Mouse (Mus musculus) thymus, postnatal 4 days (tissue): Measurements from ENCODE around the gene Angptl4.
"Not testable (repeated sequence)": the region's sequence is repeated elsewhere in the genome, so short reads cannot be mapped to it uniquely, and the experiment has no call there.

Experiments used
- DNase-seq: peaks from one replicate; pipeline ENCODE4 v3.0.0; 2021

Angptl4 gene

DNA sequence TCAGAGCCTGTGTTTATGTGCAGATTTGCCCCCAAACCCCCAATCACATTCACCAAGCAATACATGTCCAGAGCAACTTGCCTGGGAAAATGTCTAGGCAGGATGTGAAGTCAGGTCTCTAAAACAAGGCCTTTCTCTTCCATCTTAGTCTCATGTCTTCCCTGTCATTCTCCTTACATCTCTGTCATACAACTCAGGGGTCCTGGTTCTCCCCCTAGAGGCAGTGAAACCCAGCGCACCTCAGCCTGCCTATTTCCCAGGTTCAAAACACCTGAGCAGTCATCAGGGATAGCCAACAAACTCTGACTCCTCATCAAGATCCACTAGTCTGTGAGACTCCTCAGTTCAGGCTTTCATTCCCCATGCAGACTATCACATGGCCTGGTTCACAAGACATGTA is 27.0 kb downstream of the Angptl4 start:
- DNase-seq = peak; percentile 47

DNA sequence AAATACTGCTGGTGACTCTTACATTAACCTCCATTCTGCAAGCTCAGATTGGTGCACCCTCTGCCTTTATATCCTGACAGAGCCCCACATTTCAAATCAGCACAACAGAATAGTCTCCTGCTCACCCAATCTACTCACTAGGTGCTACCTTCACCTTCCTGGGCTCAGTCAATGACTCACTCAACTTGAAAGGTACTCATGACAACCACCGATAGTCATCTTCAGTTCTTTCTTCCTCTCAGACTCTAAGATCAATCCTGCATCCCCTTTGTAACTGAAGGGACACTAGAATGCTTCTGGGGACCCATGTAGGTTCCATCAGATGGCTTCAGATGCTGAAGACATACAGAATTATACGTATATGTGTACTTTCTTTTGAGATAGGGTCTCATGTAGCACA is 29.3 kb downstream of the Angptl4 start:
- no peak for DNase-seq

DNA sequence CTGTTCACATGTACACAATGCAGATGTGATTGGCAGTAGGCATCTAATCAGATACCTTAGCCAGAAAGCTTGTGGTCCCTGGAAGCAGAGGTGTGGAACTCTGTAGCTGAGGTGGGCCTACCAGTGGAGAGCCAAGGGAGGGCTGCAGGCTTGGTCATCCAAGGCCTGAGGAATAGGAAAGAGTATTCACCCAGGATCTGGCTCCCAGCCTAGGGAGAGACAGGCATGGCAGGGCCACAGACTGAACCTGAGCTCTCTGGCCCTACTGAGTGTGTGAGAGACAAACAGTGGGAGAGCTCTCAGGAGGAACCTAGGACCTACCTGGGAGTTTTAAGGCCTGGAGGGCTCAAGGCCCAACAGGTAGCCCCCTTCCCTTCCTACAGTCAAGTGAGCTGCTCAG is 30.4 kb downstream of the Angptl4 start:
- no peak for DNase-seq

DNA sequence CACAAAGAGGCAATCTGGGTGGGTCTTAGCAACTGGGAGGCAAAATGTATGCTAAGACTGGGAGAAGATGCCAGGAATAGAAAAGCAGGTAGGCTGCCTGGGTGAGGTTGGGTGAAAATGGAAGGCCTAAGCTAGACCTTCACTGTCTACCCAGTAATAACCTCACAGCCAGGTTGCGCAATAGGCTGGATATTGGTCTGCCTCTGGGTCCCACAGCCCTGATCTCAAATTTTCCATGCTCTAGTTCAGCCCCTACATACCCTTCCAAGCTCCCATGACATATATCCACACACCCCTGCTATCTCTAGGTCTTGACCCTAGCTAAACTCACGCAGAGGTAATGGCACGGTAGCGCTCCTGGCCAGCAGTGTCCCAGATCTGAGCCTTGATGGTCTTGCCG is 32.2 kb downstream of the Angptl4 start:
- DNase-seq = no peak

DNA sequence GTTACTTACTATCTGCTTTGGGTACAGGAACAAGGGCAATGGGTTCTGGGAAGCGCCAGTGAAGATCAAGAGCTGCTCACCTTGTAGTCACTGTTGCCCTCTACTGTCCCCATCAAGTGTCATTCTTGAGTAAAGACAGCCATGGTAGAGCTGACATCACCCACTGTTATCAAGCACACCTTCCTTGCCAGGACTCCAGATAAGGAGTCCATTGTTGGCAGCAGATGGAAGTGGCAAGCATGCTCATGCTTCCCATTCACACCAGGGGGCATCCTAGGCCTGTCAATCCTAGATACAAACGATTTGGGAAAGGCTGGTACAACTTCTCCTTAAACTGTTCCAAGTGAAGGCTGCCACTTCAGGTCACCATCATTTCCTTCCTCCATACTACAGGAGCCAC is 35.6 kb downstream of the Angptl4 start:
- DNase-seq = no peak

DNA sequence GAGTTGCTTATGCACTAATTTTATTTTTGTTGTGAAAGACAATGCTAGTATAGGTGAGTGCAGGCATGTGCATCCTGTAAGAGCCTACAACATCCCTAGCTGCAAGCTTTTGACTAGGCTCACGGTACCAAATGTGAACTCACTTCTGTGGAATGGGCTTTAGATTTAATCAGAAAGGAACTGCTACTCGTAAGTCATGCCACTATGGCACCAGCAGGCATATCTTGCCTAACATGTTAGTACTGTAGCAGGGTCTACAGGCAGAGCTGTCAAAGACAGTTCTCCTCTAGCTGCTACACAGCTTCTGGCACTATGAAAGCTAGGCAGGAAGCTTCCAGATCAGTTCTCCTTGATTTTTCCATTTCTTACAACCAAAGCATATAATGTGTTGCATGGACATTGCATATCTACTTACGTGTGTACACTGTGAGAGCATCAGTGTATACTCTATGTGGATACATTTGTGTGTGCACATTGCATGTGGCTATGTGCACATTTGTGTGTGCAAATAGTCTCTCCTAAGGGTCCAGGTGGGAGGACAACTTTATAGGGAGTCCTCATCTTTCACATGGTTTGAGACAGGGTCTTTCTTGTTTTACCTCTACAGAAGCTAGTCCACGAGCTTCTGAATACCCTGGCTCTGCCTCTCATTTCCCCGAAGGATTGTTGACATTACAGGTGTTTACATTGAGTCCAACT is 36.8 kb downstream of the Angptl4 start:
- no peak for DNase-seq

DNA sequence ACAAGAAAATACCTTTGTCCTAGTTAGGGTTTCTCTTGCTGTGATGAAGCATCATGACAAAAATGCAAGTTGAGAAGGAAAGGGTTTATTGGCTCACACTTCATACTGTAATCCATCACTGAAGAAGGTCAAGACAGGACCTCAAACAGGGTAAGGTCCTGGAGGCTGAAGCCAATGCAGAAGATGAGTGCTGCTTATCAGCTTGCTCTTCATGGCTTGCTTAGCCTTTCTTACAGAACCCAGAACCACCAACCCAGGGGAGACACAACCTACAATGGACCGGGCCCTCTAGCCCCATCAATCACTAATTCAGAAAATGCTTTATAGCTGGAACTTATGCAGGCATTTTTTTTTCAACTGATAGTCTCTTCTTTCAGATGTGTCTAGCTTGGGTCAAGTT is 39.2 kb downstream of the Angptl4 start:
- DNase-seq = no peak

DNA sequence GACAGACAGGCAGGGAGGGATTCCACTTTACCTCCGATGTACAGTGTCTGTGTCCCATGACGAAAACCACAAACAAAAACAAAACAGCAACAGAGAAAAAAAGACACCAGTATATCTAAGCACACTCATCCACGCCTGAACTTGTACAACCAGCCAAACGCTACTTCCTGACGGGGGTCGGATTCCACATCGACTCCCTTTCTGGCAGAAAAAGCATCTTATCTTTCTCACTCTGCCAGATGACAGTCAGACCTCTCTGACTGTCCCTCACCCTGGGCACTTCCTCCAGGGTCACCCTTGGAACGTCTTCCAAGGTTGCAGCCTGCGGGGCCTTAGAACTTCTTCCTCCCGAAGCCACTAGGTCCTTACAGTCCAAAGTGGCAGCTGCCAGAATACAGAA is 48.1 kb downstream of the Angptl4 start:
- not testable (repeated sequence) for DNase-seq

DNA sequence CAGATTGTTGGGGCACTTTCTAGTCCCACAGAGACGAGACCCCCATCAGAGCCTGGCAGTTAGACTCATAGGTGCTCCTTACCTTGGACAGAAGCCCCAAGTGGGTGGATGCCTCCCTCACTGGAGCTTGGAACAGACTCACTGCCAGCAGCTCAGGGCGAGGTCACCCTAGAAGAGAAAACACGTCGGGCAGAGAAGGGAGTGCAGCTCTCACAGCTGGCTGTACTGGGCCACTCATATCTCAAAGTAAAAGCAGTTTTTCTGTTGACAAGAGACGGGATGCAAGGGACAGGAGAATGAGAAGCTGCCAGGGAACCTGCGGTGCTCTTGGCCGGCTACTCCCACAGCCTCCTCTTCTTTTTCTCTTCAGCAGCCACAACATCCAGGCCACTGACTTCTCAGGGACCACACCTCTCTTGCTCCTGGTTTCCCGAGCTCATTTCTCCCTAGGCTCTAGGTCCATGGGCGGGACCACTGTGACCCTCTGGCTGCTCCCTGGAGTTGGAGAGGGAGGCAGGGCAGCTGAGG is 49.0 kb downstream of the Angptl4 start:
- DNase-seq = not testable (repeated sequence)

DNA sequence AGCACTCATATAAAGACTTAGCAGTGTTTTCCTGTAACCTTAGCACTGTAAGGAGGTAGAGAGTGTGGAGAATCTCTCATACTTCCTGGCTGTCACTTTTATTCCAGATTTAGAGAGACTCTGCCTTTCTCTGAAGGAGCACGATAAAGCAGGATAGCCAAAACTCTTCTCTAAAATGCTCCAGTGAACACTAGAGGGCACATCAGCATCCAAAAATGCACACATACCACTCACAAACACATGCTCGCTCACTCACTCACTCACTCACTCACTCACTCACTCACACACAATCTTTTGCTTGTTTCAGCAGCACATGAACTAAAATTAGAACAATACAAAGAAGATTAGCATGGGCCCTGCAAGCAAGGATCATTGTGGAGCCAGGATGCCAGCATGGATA is 52.4 kb downstream of the Angptl4 start:
- DNase-seq = no peak

DNA sequence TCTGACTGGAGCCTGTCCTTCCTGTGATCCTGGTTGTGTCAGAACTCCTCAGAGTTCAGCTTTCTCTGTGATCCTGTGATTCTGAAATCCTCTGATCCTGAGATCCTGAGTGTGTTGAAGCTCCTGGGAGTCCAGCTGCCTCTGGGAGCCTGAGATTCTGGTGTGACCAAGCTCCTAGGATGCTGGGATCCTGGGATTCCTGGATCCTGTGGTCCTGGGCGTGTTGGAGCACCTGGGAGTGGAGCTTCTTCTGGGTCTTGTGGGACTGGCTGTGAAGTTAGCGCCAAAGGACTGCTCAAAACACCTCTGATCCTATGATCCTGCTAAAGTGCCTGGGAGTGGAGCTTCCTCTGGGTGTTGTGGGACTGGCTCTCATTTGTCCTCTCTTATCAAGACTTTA is 53.2 kb downstream of the Angptl4 start:
- no peak for DNase-seq
